Mouse (Mus musculus): ENCODE data around the gene Kat6b. TPM values are rescaled to one million over a fixed set of nuclear protein-coding genes. Genes with fewer than 3 reads are reported as not detected.

Gene Kat6b
- polyA plus RNA-seq, 1 experiment from 2014 or later: 1.4 TPM

DNA sequence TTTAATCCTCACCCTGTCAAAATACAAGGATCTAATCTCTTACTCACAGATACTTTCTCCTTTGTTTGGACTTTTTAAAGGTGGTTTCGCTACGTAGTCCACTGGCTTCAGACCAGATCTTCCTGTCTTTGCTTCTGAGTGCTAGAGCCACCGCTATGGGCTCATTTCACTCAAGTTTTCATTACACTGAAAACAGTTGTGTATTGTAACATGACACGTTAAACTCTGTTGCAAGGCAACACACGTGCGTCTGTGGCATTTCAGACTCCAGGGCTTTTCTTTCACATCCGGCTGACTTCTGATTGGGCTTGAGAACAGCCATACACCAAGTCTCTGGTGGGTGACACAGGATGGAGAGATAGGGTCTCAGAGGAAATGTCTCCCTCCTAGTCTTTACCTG, 66.1 kb downstream of the Kat6b start:
- Histone ChIP-seq H3K4me2 (no peak overlapping the region), H3K36me3 (peaks cover 2% of the 10 kb centered on the region; the same call in 1 of the 2 replicates), H3K4me3 (replicated peaks) (no peak overlapping the region), H3K27ac (no peak overlapping the region; the same call in 1 of the 2 replicates), H3K9me3 (replicated peaks) (no peaks in the 10 kb centered on the region), H3K9ac (no peak overlapping the region), H3K4me1 (replicated peaks) (peaks cover 39% of the 10 kb centered on the region), H3K27me3 (no peaks in the 10 kb centered on the region)
- 55% methylated on average over 7 of the region's 7 CpGs for WGBS (ENCODE audit: insufficient replicate concordance)
- DNase-seq (no peak), ATAC-seq (ENCODE audit: low read depth) (no peak)

GRCm38 (mm10) chr14:21547965-21548364, 66.7 kb downstream of the Kat6b start:
- Histone ChIP-seq H3K9me3 (replicated peaks) (no peaks in the 10 kb centered on the region), H3K4me2 (no peak overlapping the region), H3K4me1 (replicated peaks) (peaks cover 39% of the 10 kb centered on the region), H3K27me3 (no peaks in the 10 kb centered on the region), H3K4me3 (replicated peaks) (no peak overlapping the region), H3K36me3 (no peaks in the 10 kb centered on the region), H3K27ac (no peak overlapping the region), H3K9ac (no peak overlapping the region)
- 60% methylated on average over 3 of the region's 3 CpGs for WGBS (ENCODE audit: insufficient replicate concordance)
- DNase-seq (no peak), ATAC-seq (ENCODE audit: low read depth) (no peak)

- H3K36me3 ChIP-seq: no peaks in the 10 kb centered on the region
- H3K27ac ChIP-seq: peak overlapping the region; percentile 49
- peak overlapping the region; percentile 32 for H3K4me2 ChIP-seq
- DNase-seq (peak; percentile 63), ATAC-seq (ENCODE audit: low read depth) (peak; percentile 85)
- H3K4me3 ChIP-seq (replicated peaks): no peak overlapping the region
- H3K27me3 ChIP-seq: no peaks in the 10 kb centered on the region
- peaks cover 39% of the 10 kb centered on the region for H3K4me1 ChIP-seq (replicated peaks)
- no peak overlapping the region for H3K9ac ChIP-seq
- H3K9me3 ChIP-seq (replicated peaks): no peaks in the 10 kb centered on the region
- WGBS (ENCODE audit: insufficient replicate concordance): 28% methylated on average over 6 of the region's 6 CpGs
These were observed 67.8 kb downstream of the Kat6b start for GRCm38 (mm10) chr14:21548952-21549607.

- Histone ChIP-seq H3K36me3 (no peaks in the 10 kb centered on the region), H3K27me3 (no peaks in the 10 kb centered on the region), H3K4me1 (replicated peaks) (peaks cover 39% of the 10 kb centered on the region), H3K27ac (peak overlapping the region; percentile 49), H3K9me3 (replicated peaks) (no peaks in the 10 kb centered on the region), H3K4me3 (replicated peaks) (no peak overlapping the region), H3K9ac (no peak overlapping the region), H3K4me2 (peak overlapping the region; percentile 32)
- ATAC-seq (ENCODE audit: low read depth): peak; percentile 75
- DNase-seq: no peak
- 39% methylated on average over 6 of the region's 6 CpGs for WGBS (ENCODE audit: insufficient replicate concordance)
These were observed 68.4 kb downstream of the Kat6b start for GRCm38 (mm10) chr14:21549608-21550115.

DNA sequence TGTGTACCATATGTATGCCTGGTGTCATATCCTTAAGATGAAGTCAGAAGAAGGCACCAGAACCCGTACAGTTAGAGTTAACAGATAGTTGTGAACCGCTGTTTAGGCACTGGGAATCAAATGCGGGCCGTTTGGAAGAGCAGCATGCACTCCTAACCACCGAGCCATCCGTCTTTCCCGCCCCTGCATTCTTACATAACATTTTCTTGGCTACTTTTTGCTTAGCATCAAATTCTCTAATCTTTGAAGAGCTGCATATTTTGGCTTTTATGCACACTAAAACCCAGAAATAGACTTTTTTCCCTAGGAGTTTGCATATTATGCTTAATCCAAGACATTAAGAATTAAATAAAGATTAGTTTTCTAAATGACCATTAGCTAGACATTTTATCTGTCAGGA, 69.3 kb downstream of the Kat6b start:
- no peaks in the 10 kb centered on the region for H3K9me3 ChIP-seq (replicated peaks)
- WGBS (ENCODE audit: insufficient replicate concordance): 87% methylated on average over 7 of the region's 7 CpGs
- H3K36me3 ChIP-seq: no peaks in the 10 kb centered on the region
- no peak overlapping the region for H3K9ac ChIP-seq
- ATAC-seq (ENCODE audit: low read depth) (no peak), DNase-seq (no peak)
- no peaks in the 10 kb centered on the region for H3K27me3 ChIP-seq
- H3K27ac ChIP-seq: no peak overlapping the region
- peaks cover 39% of the 10 kb centered on the region for H3K4me1 ChIP-seq (replicated peaks)
- no peak overlapping the region for H3K4me2 ChIP-seq
- no peak overlapping the region for H3K4me3 ChIP-seq (replicated peaks)

DNA sequence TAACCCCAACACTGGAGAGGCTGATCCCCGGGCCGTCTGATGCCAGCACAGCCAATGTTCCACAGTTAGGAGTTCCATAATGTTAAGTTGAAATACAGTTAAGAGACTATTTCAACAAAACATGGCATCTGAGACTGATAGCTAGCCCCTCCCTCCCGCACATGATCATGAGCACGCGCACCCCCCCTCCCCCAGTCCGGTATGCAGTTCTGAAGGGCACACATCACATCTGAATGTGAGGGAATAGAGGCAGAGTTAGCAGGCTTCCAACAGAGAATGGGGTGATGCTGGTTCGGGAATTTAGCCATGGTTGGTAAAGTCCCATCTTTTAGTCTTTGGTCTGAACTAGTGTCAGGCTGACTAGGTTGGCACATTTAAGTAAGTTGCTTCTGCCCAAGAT, 70.4 kb downstream of the Kat6b start:
- Histone ChIP-seq H3K36me3 (no peaks in the 10 kb centered on the region), H3K4me2 (no peak overlapping the region), H3K27ac (no peak overlapping the region), H3K4me1 (replicated peaks) (peaks cover 37% of the 10 kb centered on the region), H3K27me3 (no peaks in the 10 kb centered on the region), H3K4me3 (replicated peaks) (no peak overlapping the region), H3K9me3 (replicated peaks) (no peaks in the 10 kb centered on the region), H3K9ac (no peak overlapping the region)
- WGBS (ENCODE audit: insufficient replicate concordance): 80% methylated on average over 7 of the region's 7 CpGs
- DNase-seq (no peak), ATAC-seq (ENCODE audit: low read depth) (no peak)

DNA sequence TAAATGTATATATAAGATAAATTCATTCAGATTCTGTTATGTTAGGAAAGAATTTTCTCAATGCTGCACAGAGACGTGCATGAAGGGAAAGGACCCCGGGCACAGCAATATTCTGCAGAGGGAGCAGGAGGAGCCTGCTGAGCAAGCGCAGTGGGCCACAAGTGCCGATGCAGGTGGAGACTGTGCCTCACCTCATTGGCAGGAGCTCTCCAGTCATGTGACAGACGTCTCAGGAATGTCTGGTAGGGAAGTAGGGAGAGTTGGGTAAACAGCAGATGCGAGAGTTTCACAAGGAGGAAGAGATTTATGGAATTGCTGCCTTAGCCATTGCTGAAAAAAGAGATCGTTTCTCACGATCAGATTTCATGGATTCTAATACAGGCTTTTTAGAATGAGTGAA, 71.7 kb downstream of the Kat6b start:
- ATAC-seq (ENCODE audit: low read depth) (no peak), DNase-seq (no peak)
- H3K4me3 ChIP-seq (replicated peaks): no peak overlapping the region
- peaks cover 24% of the 10 kb centered on the region for H3K4me1 ChIP-seq (replicated peaks)
- H3K27me3 ChIP-seq: no peaks in the 10 kb centered on the region
- no peaks in the 10 kb centered on the region for H3K9me3 ChIP-seq (replicated peaks)
- H3K36me3 ChIP-seq: no peaks in the 10 kb centered on the region
- no peak overlapping the region for H3K9ac ChIP-seq
- WGBS (ENCODE audit: insufficient replicate concordance): 75% methylated on average over 8 of the region's 8 CpGs
- no peak overlapping the region for H3K27ac ChIP-seq
- no peak overlapping the region for H3K4me2 ChIP-seq

DNA sequence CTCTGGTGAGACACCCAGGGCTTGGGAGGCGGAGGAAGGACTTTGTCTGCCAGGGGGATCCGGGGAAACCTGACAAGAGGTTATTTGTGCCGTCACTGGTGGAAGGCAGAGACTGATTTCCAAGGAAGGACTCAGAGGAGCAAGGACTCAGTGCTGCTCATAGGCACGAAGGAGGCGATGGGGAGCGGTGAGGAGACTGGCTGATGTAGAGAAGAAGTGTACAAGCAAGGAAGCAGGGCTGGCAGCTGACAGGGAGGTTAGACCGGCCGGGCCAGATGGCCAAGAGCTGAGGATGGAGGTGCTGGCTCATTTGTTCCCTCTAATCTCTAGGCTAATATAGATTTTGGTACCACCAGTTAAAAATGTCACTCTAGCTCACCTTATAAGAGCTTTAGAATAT, 72.8 kb downstream of the Kat6b start:
- Histone ChIP-seq H3K36me3 (no peaks in the 10 kb centered on the region), H3K9ac (no peak overlapping the region), H3K27me3 (no peaks in the 10 kb centered on the region), H3K27ac (no peak overlapping the region), H3K4me3 (replicated peaks) (no peak overlapping the region), H3K4me2 (no peak overlapping the region), H3K9me3 (replicated peaks) (no peaks in the 10 kb centered on the region), H3K4me1 (replicated peaks) (peaks cover 26% of the 10 kb centered on the region)
- ATAC-seq (ENCODE audit: low read depth) (no peak), DNase-seq (no peak)
- WGBS (ENCODE audit: insufficient replicate concordance): 74% methylated on average over 8 of the region's 8 CpGs

GRCm38 (mm10) chr14:21558440-21559131, 77.4 kb downstream of the Kat6b start:
- DNase-seq: no peak
- no peak for ATAC-seq (ENCODE audit: low read depth)
- H3K9ac ChIP-seq: no peak overlapping the region
- H3K36me3 ChIP-seq: no peaks in the 10 kb centered on the region
- H3K27me3 ChIP-seq: no peaks in the 10 kb centered on the region
- H3K4me2 ChIP-seq: no peak overlapping the region
- no peak overlapping the region for H3K4me3 ChIP-seq (replicated peaks)
- H3K4me1 ChIP-seq (replicated peaks): peaks cover 49% of the 10 kb centered on the region
- H3K27ac ChIP-seq: no peak overlapping the region
- 45% methylated on average over 10 of the region's 10 CpGs for WGBS (ENCODE audit: insufficient replicate concordance)
- H3K9me3 ChIP-seq (replicated peaks): no peaks in the 10 kb centered on the region

DNA sequence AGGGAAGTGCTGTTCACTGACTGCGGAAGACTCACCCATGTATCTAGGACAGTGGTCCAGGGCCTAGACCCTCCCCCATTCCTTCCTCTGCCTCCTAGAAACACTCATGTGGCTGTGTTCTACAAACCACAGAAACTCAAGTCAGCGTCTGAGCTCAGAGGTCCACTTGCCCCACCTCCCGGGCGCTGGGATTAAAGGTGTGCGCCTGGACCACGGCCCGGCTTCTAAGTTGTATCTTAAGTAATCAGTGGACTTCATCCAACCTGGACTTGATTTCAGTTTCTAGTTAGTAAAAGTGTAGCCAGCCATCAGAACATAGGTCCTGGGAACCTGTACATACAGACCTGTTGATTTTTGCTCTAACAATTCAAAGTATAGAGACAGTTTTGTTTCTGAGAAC, 78.2 kb downstream of the Kat6b start:
- peaks cover 52% of the 10 kb centered on the region for H3K4me1 ChIP-seq (replicated peaks)

DNA sequence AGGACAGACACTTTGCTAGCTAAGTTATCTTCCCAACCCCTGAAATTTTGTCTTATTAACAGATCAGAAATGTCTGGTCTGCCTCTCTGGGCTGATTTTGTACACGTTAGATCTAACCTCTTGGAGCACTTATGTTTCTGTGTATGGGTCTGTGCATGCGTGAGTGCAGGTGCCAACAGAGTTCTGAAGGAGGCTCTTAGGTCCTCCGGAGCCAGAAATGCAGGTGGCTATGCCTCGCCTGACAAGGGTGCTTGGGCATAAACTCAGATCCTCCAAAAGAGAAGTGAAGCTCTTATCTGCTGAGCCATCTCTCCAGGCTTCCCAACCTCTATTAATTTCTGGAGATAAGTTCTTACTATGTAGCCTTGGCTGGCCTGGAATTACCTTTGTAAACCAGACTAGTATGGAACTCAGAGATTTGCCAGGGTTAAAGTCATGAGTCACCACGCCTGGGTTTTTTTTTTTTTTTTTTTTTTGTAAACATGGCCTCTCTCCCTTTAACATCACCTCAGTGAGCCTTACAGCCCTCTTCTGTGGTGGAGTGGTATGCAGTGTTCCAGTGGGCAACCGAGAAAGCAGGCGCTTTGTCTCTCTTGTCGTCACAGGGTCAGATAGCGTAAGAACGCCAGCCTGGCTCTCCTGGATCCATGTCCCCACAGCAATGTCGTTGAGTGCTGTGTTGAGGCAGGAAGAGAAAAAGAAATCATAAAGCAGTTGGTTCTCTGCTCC, 79.4 kb downstream of the Kat6b start:
- Histone ChIP-seq H3K9ac (no peak overlapping the region), H3K4me1 (replicated peaks) (peaks cover 52% of the 10 kb centered on the region), H3K36me3 (no peaks in the 10 kb centered on the region), H3K27me3 (no peaks in the 10 kb centered on the region), H3K4me3 (replicated peaks) (no peak overlapping the region), H3K4me2 (peak overlapping the region; percentile 25; the same call in 1 of the 2 replicates), H3K9me3 (replicated peaks) (no peaks in the 10 kb centered on the region), H3K27ac (peak overlapping the region; percentile 41; the same call in 1 of the 2 replicates)
- ATAC-seq (ENCODE audit: low read depth): no peak
- no peak for DNase-seq
- WGBS (ENCODE audit: insufficient replicate concordance): 57% methylated on average over 11 of the region's 11 CpGs

More for the DNA sequence above, 78.2 kb downstream of the Kat6b start:
- H3K4me2 ChIP-seq: no peak overlapping the region
- no peak overlapping the region for H3K9ac ChIP-seq
- no peak overlapping the region for H3K4me3 ChIP-seq (replicated peaks)
- no peaks in the 10 kb centered on the region for H3K27me3 ChIP-seq
- no peaks in the 10 kb centered on the region for H3K36me3 ChIP-seq
- no peak overlapping the region for H3K27ac ChIP-seq
- DNase-seq (no peak), ATAC-seq (ENCODE audit: low read depth) (no peak)
- WGBS (ENCODE audit: insufficient replicate concordance): 50% methylated on average over 7 of the region's 7 CpGs
- H3K9me3 ChIP-seq (replicated peaks): no peaks in the 10 kb centered on the region

All from liver, embryonic 13.5 days (tissue).